Mouse (Mus musculus): ENCODE results near the gene Efcab11. TPM values are rescaled to one million over a fixed set of nuclear protein-coding genes. Genes with fewer than 3 reads are reported as not detected.

Efcab11 gene
- total RNA-seq, 1 experiment = 2.9 TPM

DNA sequence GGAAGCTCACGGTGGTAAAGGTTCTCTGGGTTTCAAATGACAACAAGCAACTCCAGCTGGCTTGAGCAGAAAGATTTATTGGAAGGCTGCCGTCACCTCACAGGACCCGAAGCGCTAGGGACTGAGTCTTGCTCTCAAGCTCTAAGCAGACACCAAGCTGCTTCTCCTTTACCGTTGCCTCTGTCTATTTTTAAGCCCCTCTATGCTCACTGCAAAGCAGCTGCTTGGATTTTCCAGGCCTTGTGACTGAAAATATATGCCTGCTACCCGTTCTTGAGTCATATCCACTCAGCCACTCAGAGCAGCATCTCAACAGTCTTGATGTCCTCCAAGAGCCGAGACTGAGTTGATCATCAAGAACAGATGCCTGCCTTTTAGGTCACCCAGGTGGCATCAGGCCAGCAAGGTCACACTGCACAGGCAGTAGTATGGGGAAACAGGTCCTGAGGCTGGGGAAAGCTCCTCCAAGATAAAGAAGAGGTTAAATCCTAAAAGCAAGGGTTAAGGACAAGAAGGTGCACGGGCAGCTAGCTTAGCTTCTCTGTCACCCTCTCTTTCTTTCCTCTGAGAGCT lies 168.1 kb downstream of the Efcab11 start:
- in situ Hi-C loops (cut with MboI; ENCODE audit: low sequenced_read_pairs in 2 of 2, unreplicated experiment in 2 of 2) = no loop called here
- Histone ChIP-seq H3K4me1 (ENCODE audit: control insufficient read depth in 2 of 2, insufficient read depth in 2 of 2, low read length in 2 of 2, poor library complexity in 1 of 2) (no peaks in the 10 kb centered on the region), H3K9ac (ENCODE audit: insufficient read depth, low read depth, low read length, poor library complexity, severe bottlenecking) (no peak overlapping the region), H3K4me3 (ENCODE audit: insufficient read depth in 1 of 2, low read depth in 1 of 2, low read length in 2 of 2, poor library complexity in 1 of 2, severe bottlenecking in 1 of 2) (no peak overlapping the region), H3K27ac (ENCODE audit: insufficient read depth, low read depth, low read length, poor library complexity, severe bottlenecking) (no peak overlapping the region), H3K9me3 (ENCODE audit: control insufficient read depth, insufficient read depth, low read depth, low read length) (no peaks in the 10 kb centered on the region), H3K36me3 (ENCODE audit: control insufficient read depth, insufficient read depth, low read length, poor library complexity, severe bottlenecking) (no peaks in the 10 kb centered on the region)
- no peak for TF ChIP-seq ZNF384 (IDR thresholded peaks at IDR 0.05; ENCODE audit: low read depth, low read length)
- TF ChIP-seq ZC3H11A (IDR thresholded peaks at IDR 0.05; ENCODE audit: borderline replicate concordance, low read depth, low read length) = no peak
- TF ChIP-seq MAFK (IDR thresholded peaks at IDR 0.05; ENCODE audit: insufficient read depth, low read depth, low read length) = no peak
- TF ChIP-seq HCFC1 (IDR thresholded peaks at IDR 0.05; ENCODE audit: borderline replicate concordance, insufficient read depth, low read length) = no peak
- TF ChIP-seq CHD2 (IDR thresholded peaks at IDR 0.05; ENCODE audit: low read depth, low read length) = no peak
- no peak for DNase-seq (ENCODE audit: low read depth, low spot score)

DNA sequence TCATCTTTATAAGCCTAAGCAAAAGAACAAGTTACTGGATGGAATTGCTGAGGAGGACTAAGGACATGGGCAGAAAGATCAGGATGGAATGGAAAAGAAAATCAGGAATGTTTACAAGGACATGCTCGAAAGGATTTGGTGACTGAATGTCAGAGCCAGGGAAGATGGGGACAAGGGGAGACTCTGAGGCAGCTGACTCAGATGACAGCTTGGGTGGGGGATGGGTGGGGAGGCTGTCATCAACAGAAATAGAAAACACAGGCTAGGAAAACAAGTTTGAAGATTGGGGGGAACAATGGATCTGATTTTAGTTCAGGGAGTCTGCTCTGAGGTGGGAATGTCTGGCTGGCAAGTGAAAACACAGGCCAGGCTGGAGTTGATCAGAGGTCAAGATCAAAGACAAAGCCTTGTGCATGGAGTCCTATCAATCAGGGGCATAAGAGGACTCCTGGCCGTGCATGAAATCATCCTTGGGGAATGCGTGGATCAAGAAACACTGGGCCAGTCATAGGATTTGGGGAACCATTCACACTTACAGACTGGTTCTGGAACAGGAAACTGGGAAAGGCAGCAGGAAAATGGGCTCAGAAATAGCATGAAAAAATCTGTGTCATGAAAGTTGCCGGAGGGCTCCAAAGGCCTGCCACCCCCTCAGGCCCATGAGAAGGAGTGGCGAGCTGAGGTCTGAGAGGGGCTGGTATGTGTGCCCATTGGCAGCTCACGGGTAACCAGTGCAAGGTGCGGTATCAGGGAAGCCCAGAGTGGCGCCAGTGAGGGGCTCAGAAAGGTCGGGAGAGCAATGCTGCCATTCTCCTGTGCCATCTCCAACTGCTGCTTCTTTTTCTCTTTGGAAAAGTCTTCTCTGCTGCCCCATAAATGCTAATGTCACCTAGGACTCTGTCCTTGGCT lies 168.9 kb downstream of the Efcab11 start:
- no peak overlapping the region for H3K4me3 ChIP-seq (ENCODE audit: insufficient read depth in 1 of 2, low read depth in 1 of 2, low read length in 2 of 2, poor library complexity in 1 of 2, severe bottlenecking in 1 of 2)
- in situ Hi-C loops (cut with MboI; ENCODE audit: low sequenced_read_pairs in 2 of 2, unreplicated experiment in 2 of 2) = no loop called here
- no peak overlapping the region for H3K9ac ChIP-seq (ENCODE audit: insufficient read depth, low read depth, low read length, poor library complexity, severe bottlenecking)
- H3K36me3 ChIP-seq (ENCODE audit: control insufficient read depth, insufficient read depth, low read length, poor library complexity, severe bottlenecking) = no peaks in the 10 kb centered on the region
- H3K4me1 ChIP-seq (ENCODE audit: control insufficient read depth in 2 of 2, insufficient read depth in 2 of 2, low read length in 2 of 2, poor library complexity in 1 of 2) = no peaks in the 10 kb centered on the region
- no peaks in the 10 kb centered on the region for H3K9me3 ChIP-seq (ENCODE audit: control insufficient read depth, insufficient read depth, low read depth, low read length)
- H3K27ac ChIP-seq (ENCODE audit: insufficient read depth, low read depth, low read length, poor library complexity, severe bottlenecking) = no peak overlapping the region
- TF ChIP-seq ZNF384 (IDR thresholded peaks at IDR 0.05; ENCODE audit: low read depth, low read length) (no peak), ZC3H11A (IDR thresholded peaks at IDR 0.05; ENCODE audit: borderline replicate concordance, low read depth, low read length) (no peak), HCFC1 (IDR thresholded peaks at IDR 0.05; ENCODE audit: borderline replicate concordance, insufficient read depth, low read length) (no peak), MAFK (IDR thresholded peaks at IDR 0.05; ENCODE audit: insufficient read depth, low read depth, low read length) (no peak), CHD2 (IDR thresholded peaks at IDR 0.05; ENCODE audit: low read depth, low read length) (no peak)
- no peak for DNase-seq (ENCODE audit: low read depth, low spot score)

DNA sequence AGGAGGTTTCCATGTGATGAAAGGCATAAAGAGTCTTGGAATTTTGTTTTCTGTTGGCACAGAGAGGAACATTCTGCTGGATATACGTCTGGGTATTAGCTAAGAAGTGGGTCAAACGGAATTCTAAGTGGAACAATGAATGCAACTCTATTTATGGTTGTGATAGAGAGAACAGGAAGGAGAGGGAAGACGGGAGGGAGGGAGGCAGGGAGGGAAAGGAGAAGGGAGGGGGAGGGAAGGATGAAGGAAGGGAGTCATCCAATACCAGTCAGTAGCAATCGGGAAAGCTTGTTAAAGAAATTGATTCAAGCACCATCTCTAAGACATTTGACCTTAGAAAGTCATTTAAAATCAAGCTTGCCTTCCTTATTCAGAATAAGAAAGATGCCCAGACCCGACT lies 172.0 kb downstream of the Efcab11 start:
- TF ChIP-seq ZC3H11A (IDR thresholded peaks at IDR 0.05; ENCODE audit: borderline replicate concordance, low read depth, low read length) (no peak), CHD2 (IDR thresholded peaks at IDR 0.05; ENCODE audit: low read depth, low read length) (no peak), MAFK (IDR thresholded peaks at IDR 0.05; ENCODE audit: insufficient read depth, low read depth, low read length) (no peak)
- Histone ChIP-seq H3K9me3 (ENCODE audit: control insufficient read depth, insufficient read depth, low read depth, low read length) (no peaks in the 10 kb centered on the region), H3K9ac (ENCODE audit: insufficient read depth, low read depth, low read length, poor library complexity, severe bottlenecking) (no peak overlapping the region), H3K4me1 (ENCODE audit: control insufficient read depth in 2 of 2, insufficient read depth in 2 of 2, low read length in 2 of 2, poor library complexity in 1 of 2) (no peaks in the 10 kb centered on the region), H3K4me3 (ENCODE audit: insufficient read depth in 1 of 2, low read depth in 1 of 2, low read length in 2 of 2, poor library complexity in 1 of 2, severe bottlenecking in 1 of 2) (no peak overlapping the region), H3K36me3 (ENCODE audit: control insufficient read depth, insufficient read depth, low read length, poor library complexity, severe bottlenecking) (no peaks in the 10 kb centered on the region), H3K27ac (ENCODE audit: insufficient read depth, low read depth, low read length, poor library complexity, severe bottlenecking) (no peak overlapping the region)
- DNase-seq (ENCODE audit: low read depth, low spot score) = no peak
- in situ Hi-C loops (cut with MboI; ENCODE audit: low sequenced_read_pairs in 2 of 2, unreplicated experiment in 2 of 2) = no loop called here

DNA sequence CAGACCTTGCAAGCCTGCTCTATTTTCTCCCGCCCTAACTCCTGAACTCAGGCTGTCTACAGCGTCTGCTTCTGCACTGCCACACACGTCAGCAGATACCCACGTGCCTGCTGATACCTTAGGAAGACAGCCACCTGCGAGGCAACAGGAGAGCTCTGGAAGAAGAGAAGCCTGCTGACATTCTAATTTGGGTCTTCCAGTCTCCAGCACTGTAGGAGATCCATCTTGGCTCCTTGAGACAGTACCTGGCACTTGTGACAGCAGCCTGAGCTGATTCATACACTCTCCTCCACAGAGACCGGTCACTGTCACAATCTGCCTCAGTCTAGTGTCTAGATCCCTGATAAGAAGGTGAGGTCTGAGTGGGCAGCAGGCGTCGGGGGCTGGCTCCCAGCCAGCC lies 182.0 kb downstream of the Efcab11 start:
- no peak overlapping the region for H3K27ac ChIP-seq (ENCODE audit: insufficient read depth, low read depth, low read length, poor library complexity, severe bottlenecking)
- H3K4me3 ChIP-seq (ENCODE audit: insufficient read depth in 1 of 2, low read depth in 1 of 2, low read length in 2 of 2, poor library complexity in 1 of 2, severe bottlenecking in 1 of 2) = no peak overlapping the region
- H3K9me3 ChIP-seq (ENCODE audit: control insufficient read depth, insufficient read depth, low read depth, low read length) = no peaks in the 10 kb centered on the region
- in situ Hi-C loops (cut with MboI; ENCODE audit: low sequenced_read_pairs in 2 of 2, unreplicated experiment in 2 of 2) = no loop called here
- H3K36me3 ChIP-seq (ENCODE audit: control insufficient read depth, insufficient read depth, low read length, poor library complexity, severe bottlenecking) = no peaks in the 10 kb centered on the region
- DNase-seq (ENCODE audit: low read depth, low spot score) = no peak
- no peaks in the 10 kb centered on the region for H3K4me1 ChIP-seq (ENCODE audit: control insufficient read depth in 2 of 2, insufficient read depth in 2 of 2, low read length in 2 of 2, poor library complexity in 1 of 2)
- TF ChIP-seq MAFK (IDR thresholded peaks at IDR 0.05; ENCODE audit: insufficient read depth, low read depth, low read length) = no peak
- H3K9ac ChIP-seq (ENCODE audit: insufficient read depth, low read depth, low read length, poor library complexity, severe bottlenecking) = no peak overlapping the region
